Mouse (Mus musculus) mouse embryonic stem cell (cell line): ENCODE measurements around the gene Adora3.

Source experiments
- in situ Hi-C, 2 experiments: fragments of 300-500 bp; cut with MboI; formaldehyde crosslinking; loops; 1 replicate in 1 of 2; 3 replicates in 1 of 2; pipeline ENCODE4 v1.14.3; 2019 to 2020; ENCODE audit warnings: low sequenced_read_pairs in 2 of 2, low pct_unique_long_range_greater_than_20kb in 1 of 2, mixed read lengths in 1 of 2; ENCODE audit not compliant: unreplicated experiment in 1 of 2

The Adora3 gene

DNA sequence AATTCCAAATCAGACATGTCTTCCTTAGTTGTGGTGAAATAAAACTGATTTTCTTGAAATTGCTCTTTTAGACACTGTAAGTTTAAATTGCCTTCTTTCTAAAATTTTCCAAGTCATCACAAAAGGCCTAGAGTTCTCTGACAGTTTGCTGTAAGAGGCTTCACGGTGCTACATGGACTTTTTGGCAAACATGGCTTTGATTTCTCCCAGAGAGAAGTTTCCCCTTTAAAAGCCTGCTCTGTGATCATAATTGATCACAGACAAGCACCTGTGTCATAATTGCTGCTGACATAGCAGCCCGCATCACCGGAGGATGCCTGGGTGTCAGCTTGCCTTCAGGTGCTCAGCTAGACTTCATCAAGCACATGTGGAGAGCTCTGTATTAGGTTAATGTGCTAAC lies at the start of gene Adora3, which contains the start of gene Tmigd3:
Gene Adora3 (plus strand): TSS at position 301 of the 400 bp plus-strand sequence.
Gene Tmigd3 (plus strand): TSS at position 346 of the 400 bp plus-strand sequence.
- in situ Hi-C loops: no loop called here

DNA sequence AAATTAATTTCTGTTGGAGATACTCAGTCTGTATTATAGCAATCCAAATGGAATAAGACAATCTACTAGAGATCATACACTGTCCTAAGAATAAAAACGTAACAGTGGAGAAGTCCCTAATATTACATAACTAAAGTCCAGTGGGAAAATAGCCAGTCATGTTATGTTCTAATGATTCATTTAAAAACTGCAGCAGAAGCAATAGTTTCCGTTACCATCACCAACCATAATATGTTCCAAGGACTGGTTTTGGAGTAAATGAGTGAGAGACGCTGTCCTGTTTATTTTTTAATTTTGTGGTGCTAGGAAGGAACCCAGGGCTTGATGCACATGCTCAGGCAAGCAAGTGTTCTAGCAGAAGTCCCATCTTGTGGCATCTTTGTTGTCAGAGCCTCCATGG lies 49.2 kb upstream of the Adora3 start:
- in situ Hi-C loops: no loop called here

DNA sequence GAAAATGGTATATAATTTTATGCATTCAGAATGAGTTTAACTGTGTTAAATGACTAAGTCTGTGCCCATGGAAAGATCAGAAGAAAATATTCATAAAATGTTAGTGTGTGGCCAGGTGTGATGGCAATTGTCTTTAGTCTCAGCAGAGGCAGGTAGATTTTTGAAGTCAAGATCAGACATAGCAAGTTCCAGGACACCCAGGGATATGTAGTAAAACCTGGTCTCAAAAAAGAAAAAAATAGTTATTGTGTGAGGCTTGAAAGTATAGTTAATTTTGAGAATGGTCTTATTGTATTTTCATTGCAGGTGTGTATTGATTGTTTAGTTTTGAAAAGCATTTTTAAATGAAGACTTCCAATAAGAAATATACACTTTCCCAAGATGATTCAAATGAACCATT lies 47.0 kb upstream of the Adora3 start:
- in situ Hi-C loops: no loop called here

DNA sequence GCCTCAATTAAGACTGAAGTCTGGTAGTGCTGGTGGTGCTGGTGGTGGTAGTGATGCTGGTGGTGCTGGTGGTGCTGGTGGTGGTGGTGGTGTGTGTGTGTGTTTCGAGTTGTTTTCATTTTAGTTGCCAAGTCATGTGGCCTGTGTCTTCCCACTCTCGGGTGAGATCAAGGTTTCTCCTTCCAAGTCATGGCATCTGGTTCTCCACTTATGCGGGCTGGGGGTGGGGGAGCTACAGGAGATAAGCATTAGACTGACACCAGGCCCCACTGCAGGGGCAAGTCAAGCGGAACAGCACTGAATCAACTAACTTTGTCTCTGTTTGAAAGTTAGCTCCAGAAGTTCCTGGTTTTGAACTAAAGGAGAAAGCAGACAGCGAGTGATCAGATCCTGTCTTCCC lies 46.6 kb upstream of the Adora3 start:
- in situ Hi-C loops: no loop called here

DNA sequence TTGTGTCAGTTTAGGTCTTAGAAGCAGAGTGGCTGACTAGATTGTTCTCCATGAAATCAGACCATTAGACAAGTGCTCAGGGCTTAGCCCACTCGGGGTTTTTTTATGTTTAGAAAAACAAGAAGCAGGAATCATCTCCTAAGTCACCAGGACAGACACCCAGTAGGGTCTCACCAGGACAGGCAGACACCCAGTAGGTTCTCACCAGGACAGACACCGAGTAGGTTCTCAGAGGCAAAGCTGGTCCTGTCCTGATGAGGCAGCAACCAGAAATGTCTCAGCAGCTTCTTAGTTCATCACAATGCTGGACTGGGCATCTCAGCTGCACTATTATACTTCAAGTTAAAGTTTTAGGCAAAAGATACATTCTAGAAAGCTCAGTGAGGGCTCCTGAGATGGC lies 46.0 kb upstream of the Adora3 start:
- in situ Hi-C loops: no loop called here

DNA sequence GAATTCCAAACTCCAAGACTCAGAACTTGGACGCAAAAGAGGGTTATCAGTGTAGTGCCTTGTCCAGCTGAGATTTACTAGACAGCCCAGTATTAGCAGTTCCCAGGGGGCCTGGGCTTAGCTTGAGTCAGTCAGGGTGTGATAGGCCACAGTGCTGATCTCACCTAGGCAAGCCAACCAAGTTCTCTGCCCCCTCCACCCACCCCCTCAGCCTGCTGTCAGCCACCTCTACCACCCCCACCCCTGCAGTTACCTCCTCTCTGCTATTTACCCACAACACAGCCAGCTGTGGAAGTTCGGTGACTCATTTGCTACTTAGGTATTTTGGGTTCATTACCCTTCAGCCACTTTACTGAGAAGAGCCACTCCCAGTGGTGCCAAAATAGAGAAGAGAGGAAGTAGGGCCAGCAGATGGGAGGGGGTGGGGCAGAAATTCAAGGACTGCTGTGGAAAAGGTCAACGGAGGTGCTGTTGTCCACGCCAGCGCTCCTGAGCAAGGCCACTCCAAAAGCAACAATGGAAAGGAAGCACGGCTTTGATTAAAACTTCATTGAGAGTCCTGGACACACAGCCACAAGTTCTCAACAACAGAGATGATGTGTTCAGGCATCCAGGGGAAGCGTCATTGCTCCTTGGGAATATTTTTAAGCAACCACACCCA lies 45.0 kb upstream of the Adora3 start:
- in situ Hi-C loops: no loop called here

DNA sequence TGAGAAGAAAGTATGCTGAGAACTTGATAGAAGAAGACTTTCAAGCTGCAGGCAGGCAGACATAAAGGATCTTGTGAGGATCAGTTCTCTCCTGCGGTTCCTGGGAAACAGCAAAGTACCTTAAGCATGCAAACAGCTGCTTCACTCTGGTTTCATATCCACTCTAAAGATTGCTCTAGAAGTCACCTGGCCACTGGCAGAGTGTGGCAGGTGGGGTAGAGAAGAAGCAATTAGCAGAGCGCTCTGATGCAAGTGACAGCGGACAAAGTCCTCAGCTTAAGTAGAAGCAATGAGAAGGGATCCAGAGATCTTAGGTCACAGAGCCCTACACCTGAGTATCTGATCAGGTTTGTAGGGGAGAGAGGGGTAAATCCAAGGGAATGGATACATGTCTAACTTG lies 39.1 kb upstream of the Adora3 start:
- in situ Hi-C loops: no loop called here

DNA sequence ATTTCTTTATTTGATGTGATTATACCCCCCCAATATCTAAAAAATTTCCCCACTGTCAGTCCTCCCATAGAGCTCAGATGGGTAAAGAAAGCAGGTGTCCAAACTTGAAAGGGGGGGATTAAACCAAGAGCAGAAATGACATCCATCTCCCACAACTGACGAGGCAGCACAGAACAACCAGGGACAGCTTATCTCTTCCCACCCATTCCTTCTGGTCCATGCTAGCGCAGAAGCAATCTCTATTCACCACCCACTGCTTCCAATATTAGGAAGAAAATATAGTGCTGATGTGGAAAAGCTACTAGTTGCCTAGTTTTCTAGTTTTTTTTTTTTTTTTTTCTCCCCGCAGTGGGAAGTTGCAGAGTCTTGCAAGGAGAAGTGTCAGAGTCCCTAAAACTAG lies 34.8 kb upstream of the Adora3 start:
- in situ Hi-C loops: no loop called here

DNA sequence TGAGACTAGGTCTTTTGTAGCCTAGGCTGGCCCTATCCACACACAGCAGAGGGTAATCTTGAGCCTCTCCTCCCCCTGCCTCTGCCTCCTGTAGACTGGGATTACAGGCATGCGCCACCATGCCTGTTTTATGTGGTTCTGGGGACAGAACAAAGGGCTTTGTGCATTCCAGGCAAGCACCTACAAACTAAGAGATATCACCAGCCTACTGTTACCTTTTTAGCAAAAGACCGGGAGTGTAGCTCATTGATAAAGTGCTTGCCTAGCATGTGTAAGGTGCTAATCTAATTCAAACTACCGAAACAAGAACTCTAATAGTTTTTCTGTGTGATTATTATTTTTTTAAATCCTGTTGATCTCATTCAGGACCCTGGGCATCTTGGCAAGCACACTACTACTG lies 33.8 kb upstream of the Adora3 start:
- in situ Hi-C loops: no loop called here

DNA sequence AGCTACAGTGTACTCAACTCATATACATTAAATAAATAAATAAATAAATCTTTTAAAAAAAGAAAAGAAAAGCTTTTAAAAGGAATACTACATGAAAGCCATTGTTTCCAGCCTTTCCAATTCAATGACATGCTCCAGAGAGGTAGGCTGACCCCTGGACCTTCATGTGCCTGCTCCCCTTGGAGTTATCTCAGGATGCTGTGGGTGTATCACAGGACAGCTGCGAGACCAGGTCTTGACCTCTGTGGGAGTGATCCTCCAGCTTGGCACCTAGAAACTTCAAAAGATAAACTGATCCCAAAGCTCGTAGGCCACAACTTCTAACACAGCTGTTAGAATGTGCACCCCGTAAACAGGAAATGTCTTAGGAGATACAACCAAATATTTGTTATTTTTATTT lies 32.0 kb upstream of the Adora3 start:
- in situ Hi-C loops: no loop called here

DNA sequence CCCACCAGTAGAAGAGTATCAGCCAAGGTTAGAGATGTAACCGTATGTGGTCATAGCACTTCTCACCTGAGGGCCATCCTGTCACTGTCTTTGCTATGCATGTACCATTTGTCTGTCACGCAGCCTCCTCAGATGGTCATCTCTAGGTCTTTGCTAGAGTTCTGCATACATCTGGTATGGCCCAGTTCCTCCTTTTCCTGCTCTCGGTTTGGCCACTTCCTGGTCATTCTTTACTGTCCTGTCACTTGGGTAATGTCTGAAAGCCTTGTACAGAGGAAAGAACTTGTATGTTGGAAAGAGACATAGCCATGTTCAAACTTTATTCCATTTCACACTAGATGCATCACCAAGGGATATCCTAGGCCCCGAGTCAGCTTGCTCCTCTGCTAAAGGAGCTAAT lies 30.8 kb upstream of the Adora3 start:
- in situ Hi-C loops: no loop called here

DNA sequence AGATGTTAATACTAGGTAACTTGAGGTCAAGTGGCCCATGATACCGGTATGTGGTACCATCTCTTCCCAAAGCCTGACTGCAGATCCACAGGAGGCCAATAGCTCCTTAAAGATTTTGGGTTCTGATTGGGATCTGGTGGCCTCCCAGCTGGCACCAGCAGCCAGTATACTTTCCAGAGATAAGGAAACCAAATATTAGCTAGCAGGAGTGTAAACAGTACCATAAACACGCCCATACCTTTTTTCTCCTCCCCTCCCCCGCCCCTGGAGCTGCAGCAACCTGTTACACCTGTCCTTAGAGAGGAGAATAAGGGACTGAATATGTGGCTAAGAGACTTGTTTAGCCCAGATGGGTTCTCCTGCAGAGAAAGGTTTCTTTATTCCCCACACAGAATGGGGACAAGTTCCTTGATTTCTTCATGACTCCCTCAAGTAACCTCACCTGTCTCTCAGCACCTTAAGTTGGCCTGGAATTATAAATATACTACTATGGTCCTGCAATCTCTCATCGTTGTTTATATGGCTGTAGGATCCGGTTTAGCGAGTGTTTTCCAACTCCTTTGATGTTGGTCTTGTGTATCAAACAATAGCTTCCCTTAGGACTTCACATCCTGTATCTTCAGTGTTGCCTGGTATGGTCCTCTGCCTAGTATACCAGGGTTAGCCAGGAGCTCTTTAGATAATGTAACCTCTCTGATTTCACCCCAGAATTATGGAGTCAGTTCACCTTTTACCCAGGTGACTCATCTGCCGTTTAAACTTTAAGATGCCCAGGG lies 24.2 kb upstream of the Adora3 start:
- in situ Hi-C loops: no loop called here

DNA sequence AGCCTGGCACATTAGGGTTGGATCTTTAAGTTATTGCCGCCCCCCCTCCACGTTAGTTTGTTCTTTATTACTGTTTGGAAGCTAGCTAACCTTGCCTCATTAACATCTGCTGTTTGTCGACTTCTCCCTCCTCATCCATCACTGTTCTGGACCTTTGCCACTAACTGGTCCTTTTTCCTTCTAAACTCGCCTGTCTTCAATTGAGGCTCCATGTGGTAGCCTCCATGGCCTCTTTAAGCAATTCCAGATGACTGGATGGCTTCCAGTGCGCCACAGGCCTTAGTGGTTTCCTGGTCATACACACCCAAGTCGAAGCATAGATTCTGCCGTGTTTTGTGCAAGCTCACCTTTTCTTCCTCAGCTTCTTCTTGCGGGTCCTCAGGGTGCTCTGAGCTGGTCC lies 16.9 kb upstream of the Adora3 start:
- in situ Hi-C loops: no loop called here

DNA sequence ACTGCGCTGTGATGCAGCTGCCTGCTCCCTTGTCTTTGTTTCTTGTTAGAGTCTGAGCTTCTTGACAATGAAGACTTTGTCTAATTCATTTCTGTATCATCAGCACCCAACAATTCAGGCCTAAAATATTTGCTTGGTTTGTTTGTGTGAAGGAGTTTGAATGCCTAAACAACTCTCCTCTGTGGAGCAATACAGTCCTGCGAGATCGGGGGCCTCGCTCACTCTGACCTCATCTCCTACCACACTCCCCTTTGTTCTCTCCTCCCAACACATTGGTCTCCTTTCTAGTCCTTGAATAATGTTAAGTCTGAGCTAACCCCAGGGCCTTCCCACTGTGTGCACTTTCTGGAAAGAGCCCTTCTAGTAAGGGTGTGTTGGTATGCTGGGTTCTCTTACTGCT lies 15.9 kb upstream of the Adora3 start:
- in situ Hi-C loops: no loop called here

DNA sequence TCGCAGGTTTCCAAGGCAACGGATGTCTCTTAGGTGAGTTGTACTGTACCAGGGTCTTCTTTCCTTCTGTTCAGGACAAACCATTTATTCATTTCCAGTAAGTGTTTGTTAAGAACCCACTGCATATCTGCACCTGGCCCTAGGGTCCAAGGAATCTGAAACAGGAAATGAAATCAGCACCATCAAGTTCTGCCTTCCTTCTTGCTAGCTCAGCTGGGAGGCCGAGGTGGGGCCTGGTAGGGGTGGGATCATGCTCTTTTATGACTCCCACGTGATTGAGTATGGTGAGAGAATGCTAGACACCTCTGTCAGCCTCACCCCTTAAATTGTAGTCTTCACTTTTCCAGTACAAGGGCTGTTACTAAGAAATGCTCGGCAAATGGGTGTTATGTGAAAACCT lies 13.1 kb upstream of the Adora3 start:
- in situ Hi-C loops: no loop called here

DNA sequence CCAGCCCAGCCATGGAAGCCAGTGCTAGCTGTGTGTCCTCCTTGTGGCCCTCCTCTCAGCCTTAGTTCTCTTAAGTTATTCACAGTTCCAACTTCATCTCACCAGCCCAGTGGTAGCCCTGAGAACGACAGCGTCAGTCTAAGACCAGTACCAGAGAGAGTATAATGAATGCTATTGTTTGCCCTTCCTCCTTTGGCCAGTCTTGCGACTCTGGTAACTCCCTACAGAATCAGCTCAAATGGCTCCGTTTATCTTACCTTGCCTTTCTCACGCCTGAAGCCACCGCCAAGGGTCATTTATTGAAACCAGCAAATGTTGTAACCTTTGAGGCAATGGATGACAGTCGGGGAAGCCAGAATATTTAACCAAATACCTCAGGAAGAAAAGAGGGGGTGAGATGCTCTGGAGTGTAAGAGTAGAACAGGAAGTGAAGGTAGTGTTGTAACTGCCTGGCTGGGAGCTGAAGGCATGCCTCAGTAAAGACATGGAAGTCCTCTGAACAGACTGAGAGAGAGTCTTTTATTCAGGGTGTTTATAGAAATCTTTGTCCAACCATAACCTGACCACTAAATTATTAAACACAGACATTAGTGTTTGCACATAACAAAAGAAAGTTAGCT lies 8.8 kb upstream of the Adora3 start:
- in situ Hi-C loops: no loop called here

DNA sequence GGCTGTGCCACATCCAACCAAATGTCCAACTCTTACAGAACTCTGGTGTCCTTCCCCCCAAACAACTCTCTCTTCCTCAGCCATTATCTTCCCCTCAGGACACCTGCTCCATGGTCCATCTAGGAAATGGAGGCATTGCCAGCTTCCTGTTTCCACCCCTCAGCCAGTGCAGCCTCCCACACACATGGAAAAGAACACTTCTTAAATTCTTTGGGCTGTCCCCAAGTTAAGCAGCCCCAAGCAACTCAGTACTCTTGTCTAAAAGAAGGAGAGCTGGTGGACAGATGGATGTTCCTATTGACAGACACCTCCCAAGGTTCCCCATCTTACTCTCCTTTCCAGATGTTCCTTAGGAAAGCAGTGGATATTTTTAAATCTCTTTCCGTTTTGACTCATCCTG lies 6.5 kb upstream of the Adora3 start:
- in situ Hi-C loops: no loop called here

DNA sequence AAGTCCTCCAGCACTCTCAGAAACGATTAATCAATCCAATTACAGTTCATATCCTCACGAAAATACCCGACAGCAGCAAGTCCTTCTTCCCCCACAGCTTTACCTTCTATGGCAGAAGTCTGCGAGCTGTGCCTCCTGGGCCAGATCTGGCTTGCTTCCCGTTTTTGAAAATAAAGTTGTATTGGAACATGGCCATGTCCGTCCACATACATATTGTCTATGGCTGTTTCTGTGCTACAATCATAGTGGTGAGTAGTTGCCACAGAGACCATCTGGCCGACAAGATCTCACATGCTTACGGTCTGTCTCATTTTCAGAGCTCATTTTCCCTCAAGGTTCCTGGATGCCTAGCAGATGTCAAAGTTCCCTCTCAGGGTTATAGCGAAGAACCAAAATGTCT lies 5.5 kb upstream of the Adora3 start:
- in situ Hi-C loops: no loop called here

DNA sequence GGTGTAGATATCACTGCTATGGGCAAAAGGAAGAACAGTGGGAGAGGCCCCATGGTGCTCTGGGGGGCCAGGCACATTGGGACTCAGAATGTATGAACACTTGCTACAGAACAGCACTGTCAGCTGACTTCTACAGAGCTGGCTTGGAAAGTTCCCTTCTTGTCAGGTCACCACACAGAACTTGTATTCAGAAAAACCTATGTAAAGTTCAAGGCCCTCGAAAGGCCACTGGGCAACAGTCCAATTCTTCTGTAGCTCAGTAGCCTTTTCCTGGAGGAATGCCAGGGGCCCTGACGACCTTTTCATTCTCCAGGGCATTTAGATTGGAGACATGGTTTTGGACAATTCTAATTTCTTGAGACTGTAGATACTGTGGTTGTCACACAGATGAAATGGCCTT lies 2.5 kb upstream of the Adora3 start:
- in situ Hi-C loops: no loop called here

DNA sequence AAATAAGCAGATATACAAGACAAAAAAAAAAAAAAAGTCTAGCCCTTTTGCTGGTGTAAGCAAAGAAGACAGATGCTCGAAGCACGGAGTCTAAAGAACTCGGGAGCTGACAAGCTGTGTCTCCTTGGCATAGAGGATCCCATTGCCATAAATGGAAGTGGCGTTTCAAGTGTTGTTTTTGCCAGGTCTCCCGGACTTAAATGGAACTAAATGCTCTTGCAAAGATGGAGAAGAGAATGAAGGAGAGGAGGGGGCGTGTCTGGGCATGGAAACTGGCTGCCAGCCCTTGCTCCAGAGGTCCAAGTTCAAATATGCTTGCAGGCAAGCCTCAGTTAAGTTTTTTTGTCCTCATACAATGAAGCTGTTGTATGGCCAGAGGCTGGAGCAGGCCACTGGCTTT lies 1.4 kb downstream of the Adora3 start:
- in situ Hi-C loops: no loop called here
